Mouse (Mus musculus) gastrocnemius, postnatal 10 days (tissue): ENCODE measurements at regions not wholly inside any gene's neighbourhood (a gene's known extent, or its start where the extent isn't known, plus 50 kb on each side); places are given as distances from the start of the nearest gene placed in this dataset.

Experiments used
- DNase-seq: peaks from one replicate; pipeline ENCODE4 v3.0.0; 2021; ENCODE audit warnings: mixed read lengths

- DNase-seq: peak; percentile 10
Observed at GRCm38 (mm10) chr16:78156138-78156875, 145.0 kb upstream of the Cxadr start.

GRCm38 (mm10) chr16:78153899-78154605 lies 147.2 kb upstream of the Cxadr start:
- DNase-seq: no peak

- no peak for DNase-seq
Observed at GRCm38 (mm10) chr16:78144146-78144545, 157.1 kb upstream of the Cxadr start.

- no peak for DNase-seq
Observed at GRCm38 (mm10) chr16:78135501-78135900, 165.8 kb upstream of the Cxadr start.

- no peak for DNase-seq
Observed at GRCm38 (mm10) chr16:78134531-78134930, 166.8 kb upstream of the Cxadr start.

- no peak for DNase-seq
Observed at GRCm38 (mm10) chr16:78121668-78122067, 179.6 kb upstream of the Cxadr start.

- no peak for DNase-seq
Observed at GRCm38 (mm10) chr16:78120346-78120899, 180.9 kb upstream of the Cxadr start.

GRCm38 (mm10) chr16:78104246-78104645 lies 197.0 kb upstream of the Cxadr start:
- DNase-seq: no peak

GRCm38 (mm10) chr16:78101415-78102326 lies 199.6 kb upstream of the Cxadr start:
- DNase-seq: peak; percentile 23

- no peak for DNase-seq
Observed at GRCm38 (mm10) chr16:78099842-78100241, 201.4 kb upstream of the Cxadr start.

GRCm38 (mm10) chr16:78099114-78099513 lies 202.2 kb upstream of the Cxadr start:
- no peak for DNase-seq

GRCm38 (mm10) chr16:78098555-78098954 lies 202.7 kb upstream of the Cxadr start:
- no peak for DNase-seq

- no peak for DNase-seq
Observed at GRCm38 (mm10) chr16:78096571-78096970, 204.7 kb upstream of the Cxadr start.

- DNase-seq: no peak
Observed at GRCm38 (mm10) chr16:78090155-78090554, 211.1 kb upstream of the Cxadr start.

- DNase-seq: no peak
Observed at GRCm38 (mm10) chr16:78067532-78068118, 233.7 kb upstream of the Cxadr start.

GRCm38 (mm10) chr16:78060516-78060915 lies 240.8 kb upstream of the Cxadr start:
- DNase-seq: no peak

- DNase-seq: no peak
Observed at GRCm38 (mm10) chr16:78057549-78057948, 243.7 kb upstream of the Cxadr start.

- DNase-seq: no peak
Observed at GRCm38 (mm10) chr16:78052133-78052532, 249.2 kb upstream of the Cxadr start.

- DNase-seq: no peak
Observed at GRCm38 (mm10) chr16:78040149-78040920, 261.0 kb upstream of the Cxadr start.

- DNase-seq: no peak
Observed at GRCm38 (mm10) chr16:78019605-78020285, 281.5 kb upstream of the Cxadr start.

- no peak for DNase-seq
Observed at GRCm38 (mm10) chr16:78015401-78015800, 285.9 kb upstream of the Cxadr start.
